Mouse (Mus musculus) left cerebral cortex, adult 8-10 months (tissue): ENCODE data around the gene Fcrlb. TPM values are rescaled to one million over a fixed set of nuclear protein-coding genes. Genes with fewer than 3 reads are reported as not detected.
A peak's percentile ranks its signal among the peaks of the same experiment; 100 is the strongest.

Source experiments
- DNase-seq, 2 experiments: peaks; one replicate each; pipeline ENCODE4 v3.0.0; 2022; ENCODE audit warnings: low spot score in 2 of 2
- total RNA-seq, 4 experiments: library from RNA; stranded (reverse); gene quantifications; 2 replicates each; pipeline ENCODE4 v1.2.4; 2022

The Fcrlb gene
- total RNA-seq, 4 experiments from 2014 or later = 0.46 to 1.3 (median 1.1) TPM

DNA sequence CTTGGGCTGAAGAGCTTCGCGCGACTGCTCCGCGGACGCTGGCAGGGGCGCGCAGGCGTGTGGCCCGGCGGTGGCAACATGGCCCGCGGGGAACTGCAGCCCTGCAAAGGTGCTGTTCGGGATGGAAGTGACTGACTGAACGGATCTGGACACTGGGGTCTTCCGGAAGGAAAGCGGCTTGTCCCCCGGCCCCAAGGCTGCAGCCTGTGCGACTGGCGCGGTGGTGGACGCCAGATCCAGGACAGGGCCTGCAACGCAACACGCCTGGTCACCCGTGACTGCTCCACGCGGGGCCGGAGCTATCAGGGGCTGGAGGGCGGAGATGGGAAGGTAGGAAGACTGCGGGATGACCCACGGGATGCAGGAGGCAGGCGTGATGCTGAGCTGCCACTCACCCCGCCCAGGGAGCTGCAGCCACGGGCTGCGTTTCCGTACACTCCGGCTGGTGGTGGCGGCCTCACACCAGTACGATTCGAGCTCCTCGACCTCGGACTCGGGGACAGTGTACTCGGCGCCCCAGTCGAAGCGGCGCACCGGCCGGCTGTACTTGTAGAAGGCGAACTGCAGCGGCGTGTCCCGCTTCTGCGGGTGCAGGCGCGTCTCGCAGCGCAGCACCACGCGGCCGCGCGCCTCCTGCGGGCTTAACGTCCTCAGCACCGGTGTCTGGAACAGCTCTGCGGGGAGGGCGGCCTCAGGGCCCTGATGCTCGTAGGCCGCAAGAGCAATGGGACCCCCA lies 5.1 kb downstream of the Fcrlb start:
- DNase-seq = peak; percentile 24 to 26

GRCm38 (mm10) chr1:170907111-170907455 lies 5.7 kb downstream of the Fcrlb start:
- no peak for DNase-seq

GRCm38 (mm10) chr1:170903485-170903884 lies 9.3 kb downstream of the Fcrlb start:
- DNase-seq = no peak

- peak; percentile 45 to 73 for DNase-seq
Measured at GRCm38 (mm10) chr1:170901536-170902238, 11.1 kb downstream of the Fcrlb start.

DNA sequence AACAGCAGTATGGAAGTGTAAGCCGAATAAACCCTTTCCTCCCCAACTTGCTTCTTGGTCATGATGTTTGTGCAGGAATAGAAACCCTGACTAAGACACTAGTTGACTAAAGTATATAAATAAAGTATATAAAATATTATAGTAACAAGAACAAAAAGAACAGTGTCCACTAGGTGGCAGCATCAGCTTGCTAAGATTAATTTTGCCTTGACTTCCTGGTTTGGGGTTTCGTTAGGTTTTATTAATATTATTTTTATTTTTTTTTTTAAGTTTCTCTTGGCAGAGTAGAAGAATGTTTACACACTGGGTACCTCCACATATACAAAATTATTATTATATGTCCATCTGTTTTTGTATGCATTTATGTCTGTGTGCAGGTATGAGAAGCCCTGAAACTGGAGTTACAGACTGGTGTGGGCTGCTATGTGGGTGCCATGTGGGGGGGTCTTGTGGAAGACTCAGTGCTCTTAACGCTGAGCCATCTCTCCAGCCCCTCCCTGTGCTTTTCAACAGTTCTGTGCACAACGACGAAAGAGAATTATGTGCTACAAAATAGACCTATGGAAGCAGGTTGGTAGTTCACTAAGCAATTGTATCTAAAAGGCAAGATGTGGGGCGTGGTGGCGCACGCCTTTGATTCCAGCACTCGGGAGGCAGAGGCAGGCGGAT lies 11.8 kb downstream of the Fcrlb start:
- DNase-seq = no peak

DNA sequence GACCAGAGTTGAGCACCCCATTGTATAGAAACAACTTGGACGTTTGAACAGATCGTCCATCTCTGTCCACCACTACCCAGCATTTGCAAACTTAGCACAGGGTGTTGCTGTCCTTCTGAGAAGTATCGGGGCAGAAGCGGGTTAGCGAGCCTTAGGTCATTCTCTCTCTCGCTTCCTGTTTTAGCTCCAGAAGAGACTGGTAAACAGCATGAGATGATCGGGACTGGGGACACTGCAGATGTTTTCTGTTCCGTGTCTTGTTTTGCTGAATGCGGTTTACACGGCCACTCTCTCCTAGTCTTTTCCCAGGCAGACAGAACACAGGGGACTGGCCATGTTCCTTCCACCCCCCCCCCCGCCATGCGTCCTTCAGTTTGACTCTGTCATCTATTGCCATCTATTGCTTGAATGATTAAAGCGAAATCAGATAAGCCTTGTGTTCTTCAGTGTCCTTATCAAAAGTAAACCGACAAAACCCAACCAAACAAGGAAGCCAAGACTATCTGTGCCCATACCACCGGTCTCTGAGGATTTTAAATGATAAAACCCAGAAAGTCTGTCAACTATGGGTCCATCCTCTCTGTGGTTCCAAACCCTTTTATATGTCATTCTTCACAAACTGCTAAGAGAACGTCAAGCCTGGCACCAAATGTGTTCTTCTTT lies 14.2 kb downstream of the Fcrlb start:
- no peak for DNase-seq

GRCm38 (mm10) chr1:170896651-170897281 lies 16.0 kb downstream of the Fcrlb start:
- DNase-seq = no peak

DNA sequence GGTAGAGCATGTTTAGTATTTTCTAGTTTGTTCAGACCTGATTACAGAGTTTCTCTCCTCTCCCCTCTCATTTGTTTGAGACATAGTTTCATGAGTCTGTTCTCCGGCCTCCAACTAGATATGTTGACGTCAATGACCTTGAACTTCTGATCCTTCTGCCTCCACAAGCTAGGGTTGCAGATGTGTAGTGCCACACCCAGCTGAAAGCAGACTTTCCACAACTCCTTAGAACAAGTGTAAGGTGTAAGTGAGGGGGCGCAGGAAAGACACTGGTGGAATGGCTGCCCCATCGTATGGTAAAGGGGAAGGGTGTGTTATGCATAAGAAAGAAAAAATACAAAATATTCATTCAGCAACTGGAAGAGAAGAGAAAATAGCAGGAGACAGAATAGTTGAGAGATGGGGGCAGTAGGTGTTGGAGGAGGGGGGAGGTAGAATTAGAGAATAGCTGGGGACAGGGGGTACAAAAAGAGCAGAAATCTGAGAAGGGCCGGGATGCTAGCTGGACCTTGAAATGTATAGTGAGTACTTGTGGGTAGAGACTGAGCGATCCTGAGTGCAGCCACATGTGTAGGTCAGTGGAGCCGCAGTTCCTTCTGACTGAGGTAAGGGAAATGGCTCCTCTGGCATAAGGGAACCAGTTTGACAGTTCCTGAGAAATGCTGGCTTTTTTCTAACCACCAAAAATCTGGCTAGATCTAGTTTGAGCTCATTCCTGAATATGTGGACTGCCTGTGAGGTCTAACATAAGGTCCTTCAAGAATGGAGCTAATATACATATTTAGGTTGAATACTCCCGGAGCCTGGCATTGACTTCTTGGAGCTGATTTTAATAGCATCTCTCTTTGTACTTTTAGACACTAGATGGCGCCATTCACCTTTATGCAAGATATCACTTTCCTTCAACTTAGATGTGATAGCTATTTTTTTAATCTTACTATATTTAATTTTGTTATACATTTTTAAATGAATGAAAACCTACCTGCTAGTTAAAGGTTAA lies 17.8 kb downstream of the Fcrlb start:
- no peak for DNase-seq

- no peak for DNase-seq
Measured at GRCm38 (mm10) chr1:170892279-170892678, 20.5 kb downstream of the Fcrlb start.

- DNase-seq = no peak
Measured at GRCm38 (mm10) chr1:170891646-170892045, 21.1 kb downstream of the Fcrlb start.

DNA sequence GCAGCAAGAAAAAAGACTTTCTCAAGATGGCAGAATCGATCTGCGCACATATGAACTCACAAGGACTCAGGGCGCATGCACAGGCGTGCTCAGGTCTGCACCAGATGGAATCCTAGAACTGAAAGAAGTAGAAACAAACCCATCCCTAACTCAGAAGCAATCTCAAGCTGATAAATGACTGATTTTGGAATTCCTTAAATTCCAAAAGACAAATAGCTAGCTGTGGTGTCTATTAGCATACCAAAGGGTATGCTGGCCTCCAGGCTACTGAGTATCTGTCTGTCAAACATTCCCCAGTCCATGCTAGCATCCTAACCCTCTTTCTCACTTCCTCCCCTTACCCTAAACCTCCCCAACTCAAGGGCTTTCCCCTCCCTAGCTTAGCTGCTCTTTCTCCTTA lies 23.4 kb downstream of the Fcrlb start:
- DNase-seq = no peak

GRCm38 (mm10) chr1:170886044-170886458 lies 26.7 kb downstream of the Fcrlb start:
- no peak for DNase-seq

DNA sequence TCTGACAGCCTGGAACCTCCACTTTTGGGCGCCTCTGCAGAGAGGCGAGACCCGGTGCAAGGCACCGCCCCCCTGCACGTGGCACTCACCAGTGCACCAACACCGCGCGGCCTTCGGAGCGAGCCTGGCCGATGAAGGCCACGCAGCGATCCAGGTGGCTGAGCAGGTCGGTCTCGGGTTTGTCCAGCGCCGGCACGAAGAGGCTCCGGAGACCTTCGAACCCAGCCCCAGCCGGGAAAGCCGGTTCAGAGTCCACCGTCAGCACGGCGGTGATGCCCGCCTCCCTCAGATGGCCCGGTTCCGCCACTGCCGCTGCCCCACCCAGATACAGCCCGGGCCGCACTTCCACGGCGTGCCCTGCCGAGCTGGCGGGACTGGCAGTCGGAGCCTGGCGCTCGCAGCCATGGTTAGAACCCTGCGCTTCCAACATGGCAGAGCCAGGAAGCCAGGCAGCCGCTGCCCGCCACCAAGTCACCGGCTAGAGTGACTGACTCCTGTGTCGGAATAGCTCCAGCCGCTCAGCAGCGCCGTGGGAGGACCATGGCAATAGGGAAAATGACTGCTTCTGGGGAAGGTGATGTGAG lies 27.7 kb downstream of the Fcrlb start, which contains the start of the genes Gm26620 and Dusp12:
Gene Gm26620 (plus strand): TSS at position 88 of the 584 bp plus-strand sequence.
Gene Dusp12 (minus strand): TSS at position 563 of the 584 bp plus-strand sequence.
- peak; percentile 67 to 88 for DNase-seq

- no peak for DNase-seq
Measured at GRCm38 (mm10) chr1:170884390-170884789, 28.4 kb downstream of the Fcrlb start.

- no peak for DNase-seq
Measured at GRCm38 (mm10) chr1:170882915-170883485, 29.7 kb downstream of the Fcrlb start.

DNA sequence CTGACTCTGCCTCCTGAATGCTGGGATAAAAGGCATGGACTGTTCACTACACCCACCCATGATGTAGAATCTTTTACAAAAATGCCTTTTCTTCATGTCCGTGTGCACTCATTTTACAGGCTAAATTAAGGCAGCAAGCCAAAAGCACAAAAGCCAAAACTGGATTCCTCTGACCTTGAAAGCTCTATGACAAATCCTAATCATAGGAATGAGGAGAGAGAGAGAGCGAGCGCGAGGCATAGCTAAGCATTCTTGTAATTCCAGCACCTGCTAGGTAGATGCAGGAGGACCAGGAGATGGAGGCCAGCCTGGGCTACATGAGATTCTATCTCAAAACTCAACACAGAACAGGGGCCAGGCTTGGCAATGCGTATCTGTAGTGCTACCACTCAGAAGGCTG lies 35.8 kb downstream of the Fcrlb start:
- DNase-seq = no peak

- DNase-seq = no peak
Measured at GRCm38 (mm10) chr1:170875676-170876075, 37.1 kb downstream of the Fcrlb start.

- no peak for DNase-seq
Measured at GRCm38 (mm10) chr1:170871961-170872360, 40.8 kb downstream of the Fcrlb start.

DNA sequence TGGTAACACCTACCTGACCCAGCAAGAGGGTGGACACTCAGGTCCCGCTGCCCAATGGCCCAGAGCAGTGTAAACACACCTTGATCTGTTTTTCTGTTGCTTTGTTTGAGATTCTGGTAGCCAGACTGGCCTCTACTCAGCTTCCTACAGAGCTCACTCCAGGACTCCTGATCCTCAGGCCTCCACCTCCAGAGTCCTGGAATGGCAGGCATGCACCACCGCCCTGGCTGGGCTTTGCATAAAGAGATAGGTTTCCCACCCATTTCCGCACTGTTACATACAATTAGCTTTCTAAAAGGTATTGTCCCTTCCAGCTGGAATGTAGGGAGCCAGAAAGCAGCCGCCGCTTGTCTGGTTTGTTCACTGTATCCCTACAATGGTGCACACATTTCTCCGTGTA lies 41.3 kb downstream of the Fcrlb start:
- DNase-seq = no peak
